Mouse (Mus musculus): ENCODE measurements around the gene Pde10a. TPM values are rescaled to one million over a fixed set of nuclear protein-coding genes. Genes with fewer than 3 reads are reported as not detected.

Gene Pde10a
- total RNA-seq, 1 experiment = 2.6 TPM

- no peaks in the 10 kb centered on the region for H3K36me3 ChIP-seq (ENCODE audit: control insufficient read depth, insufficient read depth, low read length, poor library complexity, severe bottlenecking)
- in situ Hi-C loops (cut with MboI; ENCODE audit: low sequenced_read_pairs in 2 of 2, unreplicated experiment in 2 of 2) = no loop called here
- TF ChIP-seq ZNF384 (IDR thresholded peaks at IDR 0.05; ENCODE audit: low read depth, low read length) (no peak), HCFC1 (IDR thresholded peaks at IDR 0.05; ENCODE audit: borderline replicate concordance, insufficient read depth, low read length) (no peak), ZC3H11A (IDR thresholded peaks at IDR 0.05; ENCODE audit: borderline replicate concordance, low read depth, low read length) (no peak), CHD2 (IDR thresholded peaks at IDR 0.05; ENCODE audit: low read depth, low read length) (no peak), MAFK (IDR thresholded peaks at IDR 0.05; ENCODE audit: insufficient read depth, low read depth, low read length) (no peak)
- no peaks in the 10 kb centered on the region for H3K9me3 ChIP-seq (ENCODE audit: control insufficient read depth, insufficient read depth, low read depth, low read length)
- DNase-seq (ENCODE audit: low read depth, low spot score) = no peak
- H3K4me3 ChIP-seq (ENCODE audit: insufficient read depth in 1 of 2, low read depth in 1 of 2, low read length in 2 of 2, poor library complexity in 1 of 2, severe bottlenecking in 1 of 2) = no peak overlapping the region
- H3K4me1 ChIP-seq (ENCODE audit: control insufficient read depth in 2 of 2, insufficient read depth in 2 of 2, low read length in 2 of 2, poor library complexity in 1 of 2) = no peaks in the 10 kb centered on the region
- H3K27ac ChIP-seq (ENCODE audit: insufficient read depth, low read depth, low read length, poor library complexity, severe bottlenecking) = no peak overlapping the region
- no peak overlapping the region for H3K9ac ChIP-seq (ENCODE audit: insufficient read depth, low read depth, low read length, poor library complexity, severe bottlenecking)
Measured at GRCm38 (mm10) chr17:8642356-8642755, 117.2 kb downstream of the Pde10a start.

- no peak overlapping the region for H3K4me3 ChIP-seq (ENCODE audit: insufficient read depth in 1 of 2, low read depth in 1 of 2, low read length in 2 of 2, poor library complexity in 1 of 2, severe bottlenecking in 1 of 2)
- in situ Hi-C loops (cut with MboI; ENCODE audit: low sequenced_read_pairs in 2 of 2, unreplicated experiment in 2 of 2) = no loop called here
- no peak for TF ChIP-seq ZC3H11A (IDR thresholded peaks at IDR 0.05; ENCODE audit: borderline replicate concordance, low read depth, low read length)
- no peak for TF ChIP-seq HCFC1 (IDR thresholded peaks at IDR 0.05; ENCODE audit: borderline replicate concordance, insufficient read depth, low read length)
Measured at GRCm38 (mm10) chr17:8647372-8647871, 122.2 kb downstream of the Pde10a start.

GRCm38 (mm10) chr17:8648310-8648709 lies 123.1 kb downstream of the Pde10a start:
- Histone ChIP-seq H3K27ac (ENCODE audit: insufficient read depth, low read depth, low read length, poor library complexity, severe bottlenecking) (no peak overlapping the region), H3K9me3 (ENCODE audit: control insufficient read depth, insufficient read depth, low read depth, low read length) (no peaks in the 10 kb centered on the region), H3K4me3 (ENCODE audit: insufficient read depth in 1 of 2, low read depth in 1 of 2, low read length in 2 of 2, poor library complexity in 1 of 2, severe bottlenecking in 1 of 2) (no peak overlapping the region), H3K36me3 (ENCODE audit: control insufficient read depth, insufficient read depth, low read length, poor library complexity, severe bottlenecking) (no peaks in the 10 kb centered on the region), H3K9ac (ENCODE audit: insufficient read depth, low read depth, low read length, poor library complexity, severe bottlenecking) (no peak overlapping the region), H3K4me1 (ENCODE audit: control insufficient read depth in 2 of 2, insufficient read depth in 2 of 2, low read length in 2 of 2, poor library complexity in 1 of 2) (no peaks in the 10 kb centered on the region)
- in situ Hi-C loops (cut with MboI; ENCODE audit: low sequenced_read_pairs in 2 of 2, unreplicated experiment in 2 of 2) = no loop called here
- no peak for TF ChIP-seq HCFC1 (IDR thresholded peaks at IDR 0.05; ENCODE audit: borderline replicate concordance, insufficient read depth, low read length)
- no peak for TF ChIP-seq MAFK (IDR thresholded peaks at IDR 0.05; ENCODE audit: insufficient read depth, low read depth, low read length)
- DNase-seq (ENCODE audit: low read depth, low spot score) = no peak

More at GRCm38 (mm10) chr17:8647372-8647871, 122.2 kb downstream of the Pde10a start:
- no peak for DNase-seq (ENCODE audit: low read depth, low spot score)
- H3K9me3 ChIP-seq (ENCODE audit: control insufficient read depth, insufficient read depth, low read depth, low read length) = no peaks in the 10 kb centered on the region
- H3K27ac ChIP-seq (ENCODE audit: insufficient read depth, low read depth, low read length, poor library complexity, severe bottlenecking) = no peak overlapping the region
- H3K9ac ChIP-seq (ENCODE audit: insufficient read depth, low read depth, low read length, poor library complexity, severe bottlenecking) = no peak overlapping the region
- H3K4me1 ChIP-seq (ENCODE audit: control insufficient read depth in 2 of 2, insufficient read depth in 2 of 2, low read length in 2 of 2, poor library complexity in 1 of 2) = no peaks in the 10 kb centered on the region
- no peaks in the 10 kb centered on the region for H3K36me3 ChIP-seq (ENCODE audit: control insufficient read depth, insufficient read depth, low read length, poor library complexity, severe bottlenecking)

- TF ChIP-seq MAFK (IDR thresholded peaks at IDR 0.05; ENCODE audit: insufficient read depth, low read depth, low read length) (no peak), ZC3H11A (IDR thresholded peaks at IDR 0.05; ENCODE audit: borderline replicate concordance, low read depth, low read length) (no peak), HCFC1 (IDR thresholded peaks at IDR 0.05; ENCODE audit: borderline replicate concordance, insufficient read depth, low read length) (no peak), CHD2 (IDR thresholded peaks at IDR 0.05; ENCODE audit: low read depth, low read length) (no peak), ZNF384 (IDR thresholded peaks at IDR 0.05; ENCODE audit: low read depth, low read length) (no peak)
Measured at GRCm38 (mm10) chr17:8652681-8653262, 127.6 kb downstream of the Pde10a start.

GRCm38 (mm10) chr17:8657661-8658060 lies 132.5 kb downstream of the Pde10a start:
- no peak for DNase-seq (ENCODE audit: low read depth, low spot score)
- Histone ChIP-seq H3K36me3 (ENCODE audit: control insufficient read depth, insufficient read depth, low read length, poor library complexity, severe bottlenecking) (no peaks in the 10 kb centered on the region), H3K9ac (ENCODE audit: insufficient read depth, low read depth, low read length, poor library complexity, severe bottlenecking) (no peak overlapping the region), H3K27ac (ENCODE audit: insufficient read depth, low read depth, low read length, poor library complexity, severe bottlenecking) (no peak overlapping the region), H3K9me3 (ENCODE audit: control insufficient read depth, insufficient read depth, low read depth, low read length) (no peaks in the 10 kb centered on the region), H3K4me3 (ENCODE audit: insufficient read depth in 1 of 2, low read depth in 1 of 2, low read length in 2 of 2, poor library complexity in 1 of 2, severe bottlenecking in 1 of 2) (no peak overlapping the region), H3K4me1 (ENCODE audit: control insufficient read depth in 2 of 2, insufficient read depth in 2 of 2, low read length in 2 of 2, poor library complexity in 1 of 2) (peaks cover 2% of the 10 kb centered on the region in 2 experiments; a peak in 1 of 4 replicates)
- TF ChIP-seq HCFC1 (IDR thresholded peaks at IDR 0.05; ENCODE audit: borderline replicate concordance, insufficient read depth, low read length) (no peak), ZNF384 (IDR thresholded peaks at IDR 0.05; ENCODE audit: low read depth, low read length) (no peak), MAFK (IDR thresholded peaks at IDR 0.05; ENCODE audit: insufficient read depth, low read depth, low read length) (no peak), ZC3H11A (IDR thresholded peaks at IDR 0.05; ENCODE audit: borderline replicate concordance, low read depth, low read length) (no peak), CHD2 (IDR thresholded peaks at IDR 0.05; ENCODE audit: low read depth, low read length) (no peak)
- in situ Hi-C loops (cut with MboI; ENCODE audit: low sequenced_read_pairs in 2 of 2, unreplicated experiment in 2 of 2) = no loop called here

More at GRCm38 (mm10) chr17:8652681-8653262, 127.6 kb downstream of the Pde10a start:
- in situ Hi-C loops (cut with MboI; ENCODE audit: low sequenced_read_pairs in 2 of 2, unreplicated experiment in 2 of 2) = no loop called here
- no peaks in the 10 kb centered on the region for H3K4me1 ChIP-seq (ENCODE audit: control insufficient read depth in 2 of 2, insufficient read depth in 2 of 2, low read length in 2 of 2, poor library complexity in 1 of 2)
- DNase-seq (ENCODE audit: low read depth, low spot score) = no peak
- H3K9me3 ChIP-seq (ENCODE audit: control insufficient read depth, insufficient read depth, low read depth, low read length) = no peaks in the 10 kb centered on the region
- no peak overlapping the region for H3K27ac ChIP-seq (ENCODE audit: insufficient read depth, low read depth, low read length, poor library complexity, severe bottlenecking)
- H3K4me3 ChIP-seq (ENCODE audit: insufficient read depth in 1 of 2, low read depth in 1 of 2, low read length in 2 of 2, poor library complexity in 1 of 2, severe bottlenecking in 1 of 2) = no peak overlapping the region
- H3K9ac ChIP-seq (ENCODE audit: insufficient read depth, low read depth, low read length, poor library complexity, severe bottlenecking) = no peak overlapping the region
- H3K36me3 ChIP-seq (ENCODE audit: control insufficient read depth, insufficient read depth, low read length, poor library complexity, severe bottlenecking) = no peaks in the 10 kb centered on the region

Measured in ES-E14 (cell line).